Mouse (Mus musculus): Measurements from ENCODE around the gene Tubgcp6.

Gene Tubgcp6

GRCm38 (mm10) chr15:89061761-89062517, 61.0 kb downstream of the Tubgcp6 start:
- peak; percentile 80 for DNase-seq

GRCm38 (mm10) chr15:89060811-89061460, 62.0 kb downstream of the Tubgcp6 start:
- DNase-seq, result peak; percentile 82

- peak; percentile 90 for DNase-seq
These were observed 62.8 kb downstream of the Tubgcp6 start for GRCm38 (mm10) chr15:89060032-89060681.

- peak; percentile 75 for DNase-seq
These were observed 63.6 kb downstream of the Tubgcp6 start, which contains the start of gene Panx2 for GRCm38 (mm10) chr15:89059161-89059931. Panx2 (plus strand) TSS chr15:89059734.

GRCm38 (mm10) chr15:89058736-89059135, 64.2 kb downstream of the Tubgcp6 start:
- DNase-seq, result peak; percentile 75

- peak; percentile 85 for DNase-seq
These were observed 68.2 kb downstream of the Tubgcp6 start for GRCm38 (mm10) chr15:89054666-89055065.

All from heart, adult 11 months (tissue).